Mouse (Mus musculus) CH12.LX (cell line): Measurements from ENCODE around the gene Atp2b2. TPM values are rescaled to one million over a fixed set of nuclear protein-coding genes. Genes with fewer than 3 reads are reported as not detected.

Experiments
- DNase-seq: peaks from one replicate; pipeline ENCODE4 v3.0.0-alpha.2; 2013; ENCODE audit errors: extremely low read depth
- H3K27ac ChIP-seq: 2 replicates; pipeline ENCODE4 v1.5.1; 2012; ENCODE audit warnings: low read depth, mild to moderate bottlenecking, control low read depth, moderate library complexity; ENCODE audit not compliant: insufficient read depth
- H3K27me3 ChIP-seq: replicated peaks from 2 replicates; pipeline ENCODE3; 2012; ENCODE audit warnings: inconsistent platforms
- H3K36me3 ChIP-seq, 2 experiments: replicated peaks in 1 of 2; 2 replicates each; pipeline versions ENCODE3 to v1.6.1; 2012; ENCODE audit warnings: inconsistent platforms in 1 of 2, low read length in 1 of 2, mild to moderate bottlenecking in 1 of 2, mixed read lengths in 1 of 2, moderate library complexity in 1 of 2; ENCODE audit not compliant: control insufficient read depth in 1 of 2, insufficient read depth in 1 of 2
- H3K4me1 ChIP-seq, 2 experiments: 2 replicates each; pipeline ENCODE4 v1.6.1; 2012; ENCODE audit warnings: inconsistent platforms in 1 of 2, moderate library complexity in 1 of 2; ENCODE audit not compliant: insufficient read depth in 2 of 2, control insufficient read depth in 1 of 2
- H3K4me2 ChIP-seq: 2 replicates; pipeline ENCODE4 v1.6.1; 2012; ENCODE audit warnings: low read depth, mild to moderate bottlenecking, control low read depth; ENCODE audit not compliant: poor library complexity, insufficient read depth, severe bottlenecking
- H3K4me3 ChIP-seq, 3 experiments: fragments of 150-350 bp in 1 of 3; sonication (generic) in 1 of 3; replicated peaks in 1 of 3; 2 replicates each; pipeline versions ENCODE3 to v1.5.1; 2011 to 2012; ENCODE audit warnings: low read depth in 2 of 3, low read length in 2 of 3, mild to moderate bottlenecking in 2 of 3, moderate library complexity in 2 of 3, control low read depth in 1 of 3, improper control_type of control experiment in 1 of 3, inconsistent platforms in 1 of 3, mixed read lengths in 1 of 3; ENCODE audit not compliant: poor library complexity in 1 of 3
- H3K79me2 ChIP-seq: replicated peaks from 2 replicates; pipeline ENCODE4 v1.6.1; 2012; ENCODE audit warnings: mild to moderate bottlenecking, moderate library complexity; ENCODE audit not compliant: control insufficient read depth, poor library complexity, insufficient read depth, severe bottlenecking; ENCODE audit errors: extremely low read depth
- H3K9ac ChIP-seq: 2 replicates; pipeline ENCODE4 v1.6.1; 2012; ENCODE audit warnings: low read depth, mild to moderate bottlenecking, control low read depth, moderate library complexity; ENCODE audit not compliant: insufficient read depth
- H3K9me3 ChIP-seq: replicated peaks from 2 replicates; pipeline ENCODE3; 2012; ENCODE audit warnings: low read length, inconsistent platforms, mixed read lengths
- CTCF ChIP-seq, 2 experiments: IDR thresholded peaks in 1 of 2; conservative IDR thresholded peaks in 1 of 2; 2 replicates each; pipeline ENCODE4 v1.5.1; 2011 to 2012; ENCODE audit warnings: low read depth in 2 of 2, low read length in 2 of 2, improper control_type of control experiment in 1 of 2, inconsistent platforms in 1 of 2, mild to moderate bottlenecking in 1 of 2, moderate library complexity in 1 of 2
- ELF1 ChIP-seq: IDR thresholded peaks from 2 replicates; pipeline ENCODE4 v1.6.1; 2014; ENCODE audit warnings: low read depth, mild to moderate bottlenecking, inconsistent platforms, low read length, improper control_type of control experiment
- EP300 ChIP-seq: IDR thresholded peaks from 2 replicates; pipeline ENCODE4 v1.6.1; 2011; ENCODE audit warnings: low read length, improper control_type of control experiment
- JUN ChIP-seq: IDR thresholded peaks from 2 replicates; pipeline ENCODE4 v1.6.1; 2011; ENCODE audit warnings: low read depth, mild to moderate bottlenecking, low read length, improper control_type of control experiment, moderate library complexity; ENCODE audit not compliant: insufficient read depth
- JUND ChIP-seq: conservative IDR thresholded peaks from 2 replicates; pipeline ENCODE4 v1.6.1; 2011; ENCODE audit warnings: low read depth, low read length, improper control_type of control experiment
- MAZ ChIP-seq: IDR thresholded peaks from 2 replicates; pipeline ENCODE4 v1.6.1; 2012; ENCODE audit warnings: low read depth, mild to moderate bottlenecking, inconsistent platforms, low read length, improper control_type of control experiment, moderate library complexity
- MEF2A ChIP-seq: IDR thresholded peaks from 2 replicates; pipeline ENCODE4 v1.6.1; 2014; ENCODE audit warnings: low read depth, mild to moderate bottlenecking, inconsistent platforms, low read length, improper control_type of control experiment, borderline replicate concordance
- NELFE ChIP-seq: IDR thresholded peaks from 2 replicates; pipeline ENCODE4 v1.6.1; 2011; ENCODE audit warnings: low read depth, low read length, improper control_type of control experiment
- POLR2A ChIP-seq: IDR thresholded peaks from 2 replicates; pipeline ENCODE4 v1.6.1; 2011; ENCODE audit warnings: low read depth, mild to moderate bottlenecking, improper control_type of control experiment, low read length
- SIN3A ChIP-seq: IDR thresholded peaks from 2 replicates; pipeline ENCODE4 v1.6.1; 2012; ENCODE audit warnings: low read length, improper control_type of control experiment, inconsistent platforms
- TBP ChIP-seq: conservative IDR thresholded peaks from 2 replicates; pipeline ENCODE4 v1.6.1; 2011; ENCODE audit warnings: low read depth, low read length, improper control_type of control experiment
- dilution Hi-C: fragments of 300-500 bp; cut with MboI; formaldehyde crosslinking; loops from 2 replicates; pipeline ENCODE4 v1.14.3; 2020; ENCODE audit warnings: low sequenced_read_pairs; ENCODE audit not compliant: extremely low pct_unique_long_range_greater_than_20kb, extremely low pct_ligation_motif_present
- in situ Hi-C: fragments of 300-500 bp; cut with MboI; formaldehyde crosslinking; loops from 3 replicates; pipeline ENCODE4 v1.14.3; 2019; ENCODE audit warnings: low sequenced_read_pairs, low pct_ligation_motif_present, low pct_unique_long_range_greater_than_20kb, mixed read lengths
- polyA plus RNA-seq: library from polyadenylated mRNA; unstranded; fragments of >175 nt; gene quantifications from 2 replicates; pipeline ENCODE4 v1.2.1, GENCODE M21; 2012; ENCODE audit warnings: low read depth; ENCODE audit not compliant: insufficient read length
- total RNA-seq, 2 experiments: library from RNA; depleted of rRNA; stranded (reverse); fragments of 300-350 nt in 1 of 2; fragments of >200 nt in 1 of 2; gene quantifications; 2 replicates each; pipeline ENCODE4 v1.2.3; 2012 to 2014

Atp2b2 gene
- total and polyA plus RNA-seq, 3 experiments = not detected

GRCm38 (mm10) chr6:114058030-114058808, 15.8 kb upstream of the Atp2b2 start:
- H3K27ac ChIP-seq = no peak overlapping the region
- in situ Hi-C loops (no loop called here), dilution Hi-C loops (no loop called here)
- H3K9me3 ChIP-seq = no peaks in the 10 kb centered on the region
- no peaks in the 10 kb centered on the region for H3K79me2 ChIP-seq
- TF ChIP-seq TBP (no peak), JUN (no peak), SIN3A (no peak), MAZ (no peak), POLR2A (no peak), NELFE (no peak), ELF1 (no peak), MEF2A (no peak)
- H3K36me3 ChIP-seq = no peaks in the 10 kb centered on the region
- H3K4me1 ChIP-seq = no peaks in the 10 kb centered on the region
- H3K9ac ChIP-seq = no peak overlapping the region
- H3K4me2 ChIP-seq = no peak overlapping the region
- DNase-seq = no peak
- no peak overlapping the region for H3K4me3 ChIP-seq
- H3K27me3 ChIP-seq = peaks cover 87% of the 10 kb centered on the region

GRCm38 (mm10) chr6:114055311-114055710, 12.9 kb upstream of the Atp2b2 start:
- H3K27me3 ChIP-seq = peaks cover 90% of the 10 kb centered on the region
- no peak for DNase-seq
- in situ Hi-C loops = no loop called here
- no peak overlapping the region for H3K27ac ChIP-seq
- no peaks in the 10 kb centered on the region for H3K4me1 ChIP-seq
- H3K9ac ChIP-seq = no peak overlapping the region
- dilution Hi-C loops = no loop called here
- no peaks in the 10 kb centered on the region for H3K9me3 ChIP-seq
- H3K4me3 ChIP-seq = no peak overlapping the region
- H3K79me2 ChIP-seq = no peaks in the 10 kb centered on the region
- H3K4me2 ChIP-seq = no peak overlapping the region
- no peaks in the 10 kb centered on the region for H3K36me3 ChIP-seq
- TF ChIP-seq JUN (peak; percentile 26; the same call in 1 of the 2 replicates), CTCF (conservative IDR thresholded peaks at IDR 0.05 in 1 of 2, IDR thresholded peaks at IDR 0.05 in 1 of 2; ENCODE audit: low read depth in 2 of 2, low read length in 2 of 2) (no peak), JUND (peak; percentile 82)

GRCm38 (mm10) chr6:114044962-114045361, 2.5 kb upstream of the Atp2b2 start:
- H3K27me3 ChIP-seq = peaks cover 63% of the 10 kb centered on the region
- H3K4me2 ChIP-seq = no peak overlapping the region
- no peaks in the 10 kb centered on the region for H3K79me2 ChIP-seq
- H3K4me3 ChIP-seq = no peak overlapping the region
- TF ChIP-seq CTCF (conservative IDR thresholded peaks at IDR 0.05 in 1 of 2, IDR thresholded peaks at IDR 0.05 in 1 of 2; ENCODE audit: low read depth in 2 of 2, low read length in 2 of 2) = no peak
- TF ChIP-seq TBP = no peak
- 0 out of 2 replicates have a peak, but pooled peaks have one; percentile 32 for TF ChIP-seq EP300
- TF ChIP-seq, all 38 proteins: peak for 1
- no peak overlapping the region for H3K9ac ChIP-seq
- in situ Hi-C loops (no loop called here), dilution Hi-C loops (no loop called here)
- H3K4me1 ChIP-seq = peaks cover 0 to 7% of the 10 kb centered on the region in 2 experiments; a peak in 2 of 4 replicates
- H3K9me3 ChIP-seq = no peaks in the 10 kb centered on the region
- H3K27ac ChIP-seq = no peak overlapping the region
- H3K36me3 ChIP-seq = no peaks in the 10 kb centered on the region
- no peak for DNase-seq
